Mouse (Mus musculus) G1E (cell line): ENCODE results near the gene Mrvi1.

Experiments used
- CTCF ChIP-seq: IDR thresholded peaks from 2 replicates; pipeline ENCODE4 v1.5.1; 2012; ENCODE audit warnings: low read depth, low read length, inconsistent platforms, mixed read lengths
- GATA1 ChIP-seq: IDR thresholded peaks from 2 replicates; pipeline ENCODE4 v1.6.1; 2012; ENCODE audit warnings: borderline replicate concordance, low read length, inconsistent platforms, mixed read lengths
- GATA2 ChIP-seq: IDR thresholded peaks from 2 replicates; pipeline ENCODE4 v1.6.1; 2012; ENCODE audit warnings: low read depth, low read length, inconsistent platforms, borderline replicate concordance
- TAL1 ChIP-seq: conservative IDR thresholded peaks from 2 replicates; pipeline ENCODE4 v1.6.1; 2012; ENCODE audit warnings: low read depth, low read length, inconsistent platforms, mixed read lengths

- TF ChIP-seq CTCF (no peak), GATA1 (no peak), TAL1 (no peak), GATA2 (no peak)
Measured at GRCm38 (mm10) chr7:110891501-110891986, 90.7 kb downstream of the Mrvi1 start.
